Mouse (Mus musculus) erythroblast, embryonic 14.5 days (primary cell): Measurements from ENCODE around the gene Atg7.

ENCODE experiments used
- GATA1 ChIP-seq: IDR thresholded peaks from 2 replicates; pipeline ENCODE4 v1.6.1; 2012; ENCODE audit warnings: low read length, inconsistent platforms, mixed read lengths
- TAL1 ChIP-seq: IDR thresholded peaks from 3 replicates; pipeline ENCODE4 v1.6.1; 2012; ENCODE audit warnings: low read length, inconsistent platforms, mixed read lengths

DNA sequence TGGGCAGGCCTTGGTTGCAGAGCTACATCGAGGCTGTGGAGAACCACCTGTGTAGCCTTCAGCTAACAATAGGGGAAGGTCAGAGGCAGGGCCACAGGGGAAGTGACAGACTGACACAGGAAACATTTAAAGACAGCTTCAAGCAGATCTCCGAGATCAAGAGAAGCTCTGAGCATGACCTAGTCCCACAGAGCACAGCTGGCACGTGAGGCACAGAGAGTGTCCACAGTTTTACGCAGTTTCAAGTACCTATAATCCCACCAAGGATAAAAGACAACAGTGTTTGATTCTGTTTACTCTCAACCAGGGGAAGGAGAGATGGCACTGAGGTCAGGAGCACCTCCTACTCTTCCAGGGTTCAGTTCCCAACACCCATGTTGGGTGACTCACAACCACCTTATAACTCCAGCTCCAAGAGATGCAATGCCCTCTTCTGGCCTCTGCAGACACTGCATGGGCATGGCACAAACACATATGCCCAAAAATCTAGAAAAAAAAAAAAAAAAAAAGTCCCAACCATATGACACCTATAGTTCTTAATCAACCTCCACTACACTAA, 251.7 kb downstream of the Atg7 start:
- no peak for TF ChIP-seq GATA1
- no peak for TF ChIP-seq TAL1
